Mouse (Mus musculus) brain, adult 2 months (tissue): ENCODE results near the gene Lta.

Experiments
- DNase-seq: peaks from one replicate; pipeline ENCODE4 v3.0.0; 2011; ENCODE audit warnings: low read depth, low spot score

Gene Lta

DNA sequence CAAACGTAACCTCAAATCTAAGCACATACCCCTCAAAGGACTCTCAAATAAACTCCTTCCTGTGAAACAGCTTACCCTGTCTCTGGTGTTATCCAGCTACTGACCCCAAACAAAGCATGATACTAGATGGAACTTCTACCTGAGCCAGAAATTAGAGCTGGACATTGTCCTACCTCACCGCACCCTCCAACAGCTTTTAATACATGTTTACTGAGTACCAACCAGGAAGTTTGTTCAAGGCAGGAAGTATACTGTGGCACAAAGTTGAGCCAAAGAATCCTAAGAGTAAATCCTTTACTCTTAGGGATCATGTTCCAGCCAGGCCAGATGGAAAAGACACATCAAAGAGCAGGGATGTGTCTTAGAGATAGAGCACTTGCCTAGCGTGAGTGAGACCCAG lies 5.4 kb upstream of the Lta start:
- no peak for DNase-seq

DNA sequence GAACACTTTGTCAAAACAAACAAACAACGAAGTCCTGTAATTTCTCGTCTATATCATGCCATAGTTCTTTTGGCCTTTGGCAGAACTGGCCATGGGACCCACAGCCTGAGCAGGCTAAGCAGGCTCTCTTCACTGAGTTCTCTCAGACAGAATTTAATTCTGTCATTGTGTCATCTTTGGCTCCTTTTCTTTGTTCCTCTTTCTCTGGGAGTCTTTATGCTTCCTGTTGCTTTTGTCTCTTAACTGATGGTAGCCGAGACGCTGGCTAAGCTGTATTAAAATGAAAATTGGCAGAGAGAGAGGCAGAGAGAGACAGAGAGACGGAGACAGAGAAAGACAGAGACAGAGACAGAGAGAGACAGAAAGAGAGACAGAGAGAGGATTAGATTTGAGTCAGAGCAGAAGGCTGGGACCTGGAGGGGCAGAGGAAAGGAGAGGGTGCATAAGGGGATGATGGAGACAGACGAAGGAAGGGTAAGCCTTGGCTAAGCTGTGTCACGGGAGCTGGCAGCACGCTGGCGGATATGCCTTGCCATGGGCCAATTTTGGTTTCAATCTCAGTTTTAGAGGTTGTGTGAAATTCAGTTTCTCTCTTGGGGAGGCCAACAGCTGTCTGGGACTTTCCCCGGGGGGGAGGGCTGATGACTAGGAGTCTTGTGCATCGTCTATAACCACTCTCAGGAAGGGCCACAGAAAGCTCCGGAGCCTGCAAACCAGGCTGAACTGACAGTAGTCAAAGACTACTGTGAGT lies 4.8 kb upstream of the Lta start:
- no peak for DNase-seq

DNA sequence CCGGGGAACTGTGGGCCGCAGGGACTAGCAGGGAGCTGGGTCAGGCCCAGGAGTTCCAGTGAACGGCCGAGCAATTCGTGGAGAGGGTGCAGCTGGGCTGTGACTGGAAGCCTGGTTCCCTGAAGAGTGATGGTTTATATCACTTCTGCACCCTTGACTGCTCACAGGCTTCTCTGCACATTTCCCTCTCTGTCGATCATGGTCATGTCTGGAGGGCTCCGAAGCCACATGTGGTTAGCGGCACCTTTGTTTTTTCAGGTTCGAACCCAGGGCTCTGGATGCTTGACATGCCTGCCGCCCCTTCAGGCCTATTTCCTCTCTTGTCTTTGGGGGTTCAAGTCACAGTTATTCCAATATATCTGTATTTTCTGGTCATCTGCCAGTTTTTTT lies 224 bp upstream of the Lta start:
- no peak for DNase-seq

DNA sequence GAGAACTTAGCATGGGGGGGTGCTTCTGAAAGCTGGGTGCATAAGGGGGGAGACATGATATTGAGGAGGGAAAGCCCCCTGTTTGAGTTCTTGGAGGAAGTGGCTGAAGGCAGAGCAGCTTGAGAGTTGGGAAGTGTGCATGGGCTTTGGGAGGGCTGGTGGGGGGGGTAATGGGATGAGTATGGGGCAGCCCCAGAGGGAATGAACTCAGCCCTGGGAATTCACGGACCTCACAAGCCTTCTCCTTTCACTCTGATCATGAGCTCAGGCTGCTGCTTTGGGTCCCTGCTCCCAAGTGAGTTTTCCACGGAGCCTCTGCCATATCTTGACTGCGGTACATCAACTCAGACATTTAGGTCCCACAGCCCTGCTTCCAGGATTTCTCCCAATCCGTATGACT lies 2.7 kb downstream of the Lta start:
- no peak for DNase-seq

DNA sequence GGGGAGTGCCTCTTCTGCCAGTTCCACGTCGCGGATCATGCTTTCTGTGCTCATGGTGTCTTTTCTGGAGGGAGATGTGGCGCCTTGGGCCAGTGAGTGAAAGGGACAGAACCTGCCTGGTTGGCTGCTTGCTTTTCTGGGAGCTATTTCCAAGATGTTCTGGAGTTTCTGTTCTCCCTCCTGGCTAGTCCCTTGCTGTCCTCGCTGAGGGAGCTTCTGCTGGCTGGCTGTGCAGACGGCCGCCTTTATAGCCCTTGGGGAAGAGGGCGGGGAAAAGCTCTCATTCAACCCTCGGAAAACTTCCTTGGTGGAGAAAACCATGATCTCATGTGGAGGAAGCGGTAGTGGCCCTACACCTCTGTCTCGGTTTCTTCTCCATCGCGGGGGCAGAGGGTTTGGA lies 3.4 kb downstream of the Lta start, which contains the start of gene Tnf:
Gene Tnf (minus strand): TSS at position 221 of the 400 bp plus-strand sequence.
- DNase-seq = no peak

DNA sequence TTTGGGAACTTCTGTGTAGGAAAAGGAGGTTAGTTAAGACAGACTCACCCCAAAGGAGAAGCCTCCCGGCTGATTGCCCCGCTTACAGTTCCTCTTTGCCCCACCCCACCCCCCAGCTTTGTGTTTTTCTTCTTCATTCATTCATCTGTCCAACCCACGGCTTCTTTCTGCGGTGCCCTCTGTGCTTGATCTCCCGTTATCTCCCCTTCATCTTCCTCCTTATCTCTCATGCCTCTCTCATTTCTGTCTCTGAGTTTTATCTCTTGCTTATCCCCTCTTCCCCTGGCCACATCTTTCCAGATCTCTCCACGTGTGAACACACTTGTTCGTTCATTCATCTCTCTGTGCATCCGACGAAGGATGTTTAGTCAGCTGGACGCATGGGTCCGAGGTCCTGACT lies 4.0 kb downstream of the Lta start:
- no peak for DNase-seq

DNA sequence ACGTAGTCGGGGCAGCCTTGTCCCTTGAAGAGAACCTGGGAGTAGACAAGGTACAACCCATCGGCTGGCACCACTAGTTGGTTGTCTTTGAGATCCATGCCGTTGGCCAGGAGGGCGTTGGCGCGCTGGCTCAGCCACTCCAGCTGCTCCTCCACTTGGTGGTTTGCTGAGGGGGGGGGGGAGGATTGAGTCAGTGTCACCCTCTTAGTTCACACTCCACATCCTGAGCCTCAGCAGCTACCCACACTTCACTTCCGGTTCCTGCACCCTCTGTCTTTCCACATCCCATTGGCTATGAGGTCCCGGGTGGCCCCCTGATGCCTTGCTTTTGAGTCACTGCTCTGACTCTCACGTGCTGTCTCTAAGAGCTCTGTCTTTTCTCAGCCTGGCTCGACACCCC lies 4.8 kb downstream of the Lta start:
- DNase-seq = peak; percentile 42

DNA sequence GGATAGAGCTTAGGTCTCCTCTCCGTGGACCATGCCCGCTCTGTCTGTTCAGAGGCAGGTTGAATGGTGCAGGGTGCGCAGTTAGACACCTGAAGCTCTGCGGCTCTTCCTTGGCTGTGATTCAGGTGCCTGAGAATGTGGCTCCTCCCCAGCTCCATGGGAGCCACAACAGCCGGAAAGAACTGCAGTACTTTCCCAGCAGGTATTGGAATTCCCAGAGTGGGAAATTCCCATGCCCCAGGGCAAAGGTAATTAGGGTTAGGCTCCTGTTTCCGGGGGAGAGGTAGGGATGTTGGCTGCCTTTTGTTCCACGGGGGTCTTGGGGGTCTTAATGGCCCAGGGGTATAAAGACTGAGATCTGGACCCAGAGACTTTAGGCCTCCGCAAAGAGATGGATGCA lies 6.2 kb downstream of the Lta start:
- DNase-seq = no peak

DNA sequence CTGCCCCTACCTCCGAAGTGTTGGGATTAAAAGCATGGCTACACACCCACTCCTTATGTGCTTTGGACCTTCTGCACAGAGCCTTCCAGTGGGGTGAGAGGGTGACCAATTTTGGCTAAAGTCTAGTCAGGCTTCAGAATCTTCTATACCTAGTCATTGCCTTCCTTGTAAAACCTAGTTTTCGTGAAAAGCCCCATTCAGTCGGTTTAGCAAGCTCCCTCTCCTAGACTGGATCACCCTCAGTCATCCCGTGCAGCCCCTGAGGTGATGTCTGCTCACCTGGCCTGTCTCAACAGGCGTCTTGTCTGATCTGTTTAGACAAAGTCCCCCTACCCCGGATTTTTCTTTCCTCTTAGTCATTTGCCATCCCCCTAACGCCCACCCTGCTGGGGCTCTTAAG lies 7.1 kb downstream of the Lta start:
- DNase-seq = no peak

DNA sequence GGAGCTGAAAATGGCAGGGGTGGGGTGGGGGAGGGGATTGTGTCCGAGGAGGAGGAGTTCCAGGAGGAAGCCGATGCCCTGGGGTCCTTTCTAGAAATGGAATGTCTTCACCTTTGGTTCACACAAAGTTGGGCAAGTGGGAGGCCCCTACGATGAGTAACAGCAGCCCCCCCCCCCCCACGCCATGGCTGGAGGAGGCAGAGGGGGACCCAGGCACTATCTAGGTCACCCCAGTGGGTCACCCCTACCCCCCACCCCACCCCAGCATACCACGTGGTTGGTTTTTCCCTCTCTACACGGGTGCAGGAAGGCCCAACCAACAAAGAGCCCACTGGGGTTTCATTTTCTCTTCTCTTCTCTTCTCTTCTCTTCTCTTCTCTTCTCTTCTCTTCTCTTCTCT lies 8.0 kb downstream of the Lta start:
- DNase-seq = no peak

DNA sequence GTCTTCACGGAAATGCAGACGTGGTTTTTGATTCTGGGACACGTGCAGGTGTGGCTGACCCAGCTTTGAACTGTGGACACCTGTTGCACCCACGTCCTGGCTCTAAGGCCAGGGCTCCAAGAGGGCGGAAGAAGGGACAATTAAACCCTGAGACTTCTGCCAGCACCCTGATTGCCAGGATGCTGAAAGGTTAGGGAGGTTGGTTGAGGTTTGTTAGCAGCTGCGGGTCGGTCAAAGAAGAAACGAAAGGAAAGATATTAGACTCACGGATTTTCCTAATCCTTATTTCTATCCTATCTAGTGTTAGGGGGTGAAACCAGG lies 8.9 kb downstream of the Lta start:
- DNase-seq = no peak

DNA sequence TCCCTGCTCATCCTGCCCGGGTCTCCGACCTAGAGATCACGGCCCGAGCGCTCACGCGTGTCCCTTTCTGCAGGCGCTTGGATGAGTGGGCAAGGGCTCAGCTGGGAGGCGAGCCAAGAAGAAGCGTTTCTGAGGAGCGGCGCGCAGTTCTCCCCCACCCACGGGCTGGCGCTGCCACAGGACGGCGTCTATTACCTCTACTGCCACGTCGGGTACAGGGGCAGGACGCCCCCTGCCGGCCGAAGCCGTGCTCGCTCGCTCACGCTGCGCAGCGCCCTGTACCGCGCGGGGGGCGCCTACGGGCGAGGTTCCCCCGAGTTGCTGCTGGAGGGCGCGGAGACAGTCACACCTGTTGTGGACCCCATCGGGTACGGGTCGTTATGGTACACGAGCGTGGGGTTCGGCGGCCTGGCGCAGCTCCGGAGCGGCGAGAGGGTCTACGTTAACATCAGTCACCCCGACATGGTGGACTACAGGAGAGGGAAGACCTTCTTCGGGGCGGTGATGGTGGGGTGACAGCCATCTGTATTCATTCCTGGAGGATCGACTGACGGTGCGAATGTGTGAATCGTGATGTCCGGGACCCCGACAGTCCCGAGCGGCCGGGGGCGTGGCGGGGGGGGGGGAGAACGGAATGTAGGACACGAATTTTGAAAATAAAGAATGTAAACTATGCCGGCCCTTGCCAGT lies 9.4 kb downstream of the Lta start:
- peak; percentile 77 for DNase-seq

DNA sequence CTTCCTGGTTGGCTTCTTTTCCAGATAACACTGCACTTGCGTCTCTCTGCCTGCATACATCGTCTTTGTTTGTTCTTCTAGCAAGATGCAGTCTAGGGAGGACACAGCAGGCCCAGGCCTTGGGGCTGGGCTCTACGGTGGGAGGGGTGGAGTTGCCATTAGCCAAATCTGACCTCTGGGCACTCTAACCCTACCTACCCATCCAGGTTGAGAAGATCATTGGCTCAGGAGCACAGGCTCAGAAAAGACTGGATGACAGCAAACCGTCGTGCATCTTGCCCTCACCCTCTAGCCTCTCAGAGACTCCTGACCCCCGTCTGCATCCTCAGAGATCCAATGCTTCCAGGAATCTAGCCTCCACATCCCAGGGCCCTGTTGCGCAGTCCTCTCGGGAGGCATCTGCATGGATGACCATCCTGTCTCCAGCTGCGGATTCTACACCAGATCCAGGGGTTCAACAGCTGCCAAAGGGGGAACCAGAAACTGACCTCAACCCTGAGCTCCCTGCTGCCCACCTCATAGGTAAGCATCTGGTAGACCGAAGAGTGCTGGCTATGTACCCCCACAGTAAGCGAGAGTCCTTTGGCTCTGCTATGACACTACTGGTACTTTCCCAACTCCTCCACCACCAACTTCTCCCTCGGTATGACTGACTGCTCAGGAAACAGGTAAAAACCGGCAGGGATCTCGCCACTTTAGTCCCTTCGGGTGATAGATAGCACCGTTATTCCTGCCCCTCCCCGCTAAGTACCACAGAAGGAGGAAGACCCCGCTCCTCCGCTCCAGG lies 10.1 kb downstream of the Lta start:
- no peak for DNase-seq

DNA sequence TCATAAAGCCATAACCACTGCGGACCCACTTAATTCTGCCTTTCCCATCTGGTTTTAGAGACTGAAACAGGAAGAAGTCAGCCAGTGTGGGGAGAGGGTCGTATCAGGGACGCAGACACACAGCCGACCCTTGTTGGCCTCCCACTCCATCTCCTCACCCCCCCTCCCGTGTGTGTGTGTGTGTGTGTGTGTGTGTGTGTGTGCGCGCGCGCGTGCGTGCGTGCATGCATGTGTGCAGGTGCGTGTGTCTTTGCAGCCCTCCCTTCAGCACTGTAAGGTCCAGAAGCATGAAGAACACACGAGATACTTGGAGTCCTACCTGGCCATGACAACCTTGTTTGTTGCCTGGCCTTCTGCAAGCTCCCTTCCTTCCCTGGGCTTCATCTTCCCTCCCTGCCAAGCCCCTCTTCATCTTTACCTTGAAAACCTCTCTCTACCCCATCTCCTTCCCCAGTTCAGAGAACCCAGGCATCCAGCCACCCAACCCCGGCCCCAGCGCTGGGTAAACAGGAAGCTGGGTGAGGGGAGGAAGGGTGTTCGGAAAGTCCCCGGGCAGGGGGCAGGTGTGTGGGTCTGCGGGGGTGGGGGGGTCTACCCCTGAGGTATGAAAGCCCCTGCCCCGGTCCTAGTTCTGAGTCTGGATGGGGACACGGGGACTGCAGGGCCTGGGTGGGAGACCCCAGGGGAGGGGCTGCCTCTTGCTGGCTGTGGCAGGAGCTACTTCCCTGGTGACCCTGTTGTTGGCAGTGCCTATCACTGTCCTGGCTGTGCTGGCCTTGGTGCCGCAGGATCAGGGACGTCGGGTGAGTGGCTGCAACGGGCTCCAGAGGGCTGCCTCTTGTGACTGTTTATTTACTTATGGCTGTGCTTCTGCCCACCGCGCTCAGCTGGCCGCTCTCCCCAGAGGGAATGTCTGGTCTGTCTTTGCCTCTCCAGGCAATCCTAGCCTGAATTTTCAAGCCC lies 11.0 kb downstream of the Lta start, which contains the start of gene Ltb:
Gene Ltb (plus strand): TSS at position 559 of the 963 bp plus-strand sequence.
- DNase-seq = no peak

DNA sequence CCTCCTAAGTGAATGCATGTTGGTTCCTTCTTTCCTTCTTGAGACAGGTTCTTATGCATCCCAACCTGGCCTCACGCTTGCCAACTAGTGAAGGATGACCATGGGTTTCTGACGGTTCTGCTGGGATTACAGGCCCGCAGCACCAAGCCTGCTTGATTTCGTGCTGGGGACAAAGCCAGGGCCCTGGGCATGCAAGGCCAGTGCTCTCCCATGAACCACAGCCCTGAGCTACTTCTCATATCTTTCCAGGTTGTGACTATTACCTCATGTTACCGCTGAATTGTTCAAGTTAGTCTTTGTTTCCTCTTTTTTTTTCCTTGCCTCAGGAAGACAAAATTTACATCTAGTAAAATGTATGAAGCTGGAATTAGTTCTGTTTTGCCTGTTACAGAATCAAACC lies 12.2 kb downstream of the Lta start:
- no peak for DNase-seq

DNA sequence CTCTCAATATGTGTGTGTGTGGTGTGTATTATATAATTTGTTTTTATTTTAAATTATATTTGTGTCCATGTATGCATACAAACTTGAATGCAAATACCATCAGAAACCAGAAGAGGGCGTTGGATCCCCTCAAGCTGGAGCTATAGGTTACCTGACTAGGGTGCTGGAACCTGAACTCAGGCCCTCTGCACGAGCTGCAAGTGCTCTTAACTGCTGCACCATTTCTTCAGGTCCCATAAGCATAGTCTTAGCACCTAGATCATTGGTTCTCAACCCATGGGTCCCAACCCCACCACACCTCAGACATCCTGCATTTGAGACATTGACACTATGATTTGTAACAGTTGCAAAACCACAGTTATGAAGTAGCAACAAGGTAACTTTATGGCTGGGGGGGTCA lies 13.4 kb downstream of the Lta start:
- no peak for DNase-seq

DNA sequence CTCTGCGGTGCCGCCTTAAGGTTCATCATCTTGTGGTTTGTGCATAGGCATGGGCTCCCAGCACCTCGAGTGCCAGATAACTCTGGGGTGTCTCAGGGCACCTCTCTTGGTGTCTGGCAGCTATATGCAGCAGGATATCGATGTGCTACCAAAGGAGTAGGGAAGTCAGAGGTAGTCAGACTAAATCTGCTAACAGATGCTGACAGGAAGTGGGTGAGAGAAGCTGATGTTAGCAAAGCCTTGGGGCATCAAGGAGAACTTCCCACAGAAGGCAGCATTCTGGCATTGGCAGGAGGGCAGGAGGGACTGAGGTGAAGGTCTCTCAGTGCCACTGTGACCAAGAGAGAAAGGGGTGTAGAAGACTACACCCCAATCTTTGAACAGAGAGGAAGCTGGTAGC lies 15.1 kb downstream of the Lta start:
- DNase-seq = no peak

DNA sequence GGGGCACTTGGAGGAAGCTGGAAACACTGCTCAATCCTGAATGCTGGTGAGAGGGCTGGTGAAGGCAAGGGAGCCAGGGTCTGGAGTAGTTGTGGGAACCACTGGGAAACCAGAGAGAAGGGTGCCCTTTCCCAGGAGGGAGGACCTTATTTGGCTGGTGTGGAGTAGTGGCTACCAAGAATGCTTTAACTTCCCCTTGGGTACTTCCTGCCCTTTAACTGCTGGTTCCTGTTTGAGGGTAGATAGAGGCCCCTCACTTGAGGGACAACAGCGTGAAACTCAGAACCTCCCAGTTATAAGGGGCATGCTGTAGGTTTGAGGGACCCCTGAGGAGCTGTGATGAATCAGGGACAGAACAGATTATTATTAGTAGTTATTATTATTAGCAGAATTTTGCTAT lies 16.0 kb downstream of the Lta start:
- no peak for DNase-seq

DNA sequence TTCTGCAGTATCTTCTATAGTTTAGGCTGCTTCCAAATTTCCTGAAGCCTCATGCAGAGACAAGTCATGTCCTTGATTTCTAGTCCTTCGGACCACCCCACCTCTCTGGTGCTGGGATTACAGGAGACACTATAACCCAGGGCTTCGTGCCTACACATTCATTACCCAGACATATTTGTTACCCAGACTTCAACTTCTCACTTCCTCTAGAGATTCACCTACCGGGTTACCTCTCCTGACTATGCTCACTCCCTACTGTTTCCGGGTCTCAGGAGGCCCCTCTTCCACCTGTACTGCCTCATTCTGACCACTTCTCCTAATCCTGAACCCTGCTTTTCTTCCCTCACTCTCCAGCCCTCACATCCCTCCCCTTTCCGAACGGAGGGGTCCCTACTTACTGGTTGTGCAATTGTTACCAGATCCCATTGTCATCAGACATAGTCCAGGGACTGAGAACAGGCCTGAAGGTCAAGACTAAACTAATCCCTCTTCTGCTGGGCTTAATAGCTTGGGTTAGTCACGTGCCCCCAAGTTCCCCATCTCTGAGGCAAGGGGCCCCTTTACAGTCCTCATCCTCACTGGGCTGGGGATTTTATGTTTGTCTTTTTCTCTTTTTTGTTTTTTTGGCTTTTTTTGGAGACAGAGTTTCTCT lies 17.1 kb downstream of the Lta start, which contains the start of gene Lst1:
Gene Lst1 (minus strand): TSS at position 481 of the 652 bp plus-strand sequence.
- no peak for DNase-seq

DNA sequence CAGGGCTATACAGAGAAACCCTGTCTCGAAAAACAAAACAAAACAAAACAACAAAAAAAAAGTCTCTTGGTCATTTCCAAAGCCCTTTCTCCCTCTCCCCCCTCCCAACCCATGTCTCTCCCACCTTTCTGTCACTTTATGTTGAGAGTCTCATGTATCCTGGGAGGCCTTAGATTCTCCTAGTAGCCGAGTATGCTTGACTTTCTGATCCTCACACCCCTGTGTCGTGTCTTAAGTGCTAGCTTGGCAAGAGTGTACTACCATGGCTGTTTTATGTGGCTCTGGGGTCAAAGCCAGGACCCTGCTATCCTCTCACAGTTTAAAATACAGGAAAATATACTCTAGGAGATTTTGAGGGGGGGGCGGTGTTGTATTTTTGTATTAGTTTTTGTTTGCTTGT lies 17.8 kb downstream of the Lta start:
- DNase-seq = no peak

DNA sequence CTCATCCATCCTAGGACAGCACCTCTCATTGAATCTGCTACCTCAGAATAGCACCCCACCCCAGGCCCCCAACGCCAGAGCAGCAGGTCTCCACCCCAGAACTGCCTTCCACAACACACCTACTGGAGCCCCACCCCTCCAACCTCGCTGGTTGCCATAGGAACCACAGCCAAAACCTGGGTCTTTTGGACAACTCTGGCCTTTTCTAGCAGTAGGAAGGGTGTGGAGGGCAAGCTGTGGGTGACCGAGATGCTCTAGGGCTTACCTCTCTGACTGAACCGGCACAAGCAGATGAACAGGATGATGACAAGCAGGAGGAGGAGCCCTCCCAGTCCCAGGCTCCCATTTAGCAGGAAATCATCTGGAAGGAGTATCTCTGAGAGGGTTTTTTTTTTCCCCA lies 18.5 kb downstream of the Lta start:
- DNase-seq = peak; percentile 35
